Mouse (Mus musculus): ENCODE results near the gene Pced1a. TPM values are rescaled to one million over a fixed set of nuclear protein-coding genes. Genes with fewer than 3 reads are reported as not detected.

Gene Pced1a
- total and polyA plus RNA-seq, 3 experiments: 6.5 to 13.7 TPM; not detected in 1

DNA sequence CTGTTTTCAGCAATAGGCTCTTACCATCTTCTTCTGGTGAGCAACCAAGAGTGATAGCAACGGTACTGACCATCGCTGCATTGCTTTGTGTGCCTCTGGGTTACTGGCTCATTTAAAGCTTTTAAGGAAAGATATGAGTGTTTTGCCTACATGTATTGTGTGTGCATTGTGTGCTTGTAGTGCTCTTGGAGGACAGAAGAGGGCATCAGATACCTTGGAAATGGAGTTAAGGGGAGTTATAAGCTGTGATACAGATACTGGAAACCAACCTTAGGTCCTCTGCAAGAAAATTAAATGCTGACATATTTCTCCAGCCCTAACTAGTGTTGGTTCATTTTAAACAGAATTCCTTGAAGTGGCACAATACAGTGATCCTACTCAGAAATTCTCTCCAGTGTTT, 35.7 kb downstream of the Pced1a start:
- Histone ChIP-seq H3K27ac (ENCODE audit: control insufficient read depth, low read depth, low read length) (no peak overlapping the region), H3K36me3 (ENCODE audit: control insufficient read depth in 1 of 2, insufficient read depth in 2 of 2, low read length in 2 of 2) (peaks cover 0 to 5% of the 10 kb centered on the region in 2 experiments; a peak in 1 of 4 replicates), H3K9me3 (replicated peaks; ENCODE audit: insufficient read depth, low read length) (no peaks in the 10 kb centered on the region), H3K79me2 (ENCODE audit: control insufficient read depth, insufficient read depth, low read length, poor library complexity) (no peaks in the 10 kb centered on the region), H3K4me3 (ENCODE audit: control insufficient read depth in 1 of 2, insufficient read depth in 1 of 2, low read depth in 2 of 2, low read length in 2 of 2) (no peak overlapping the region), H3K9ac (ENCODE audit: control insufficient read depth, low read depth, low read length, poor library complexity, severe bottlenecking) (no peak overlapping the region), H3K27me3 (ENCODE audit: control insufficient read depth in 1 of 2, insufficient read depth in 2 of 2, low read length in 2 of 2) (peaks cover 1 to 3% of the 10 kb centered on the region in 2 experiments; a peak in 3 of 4 replicates), H3K4me1 (ENCODE audit: control insufficient read depth in 1 of 2, insufficient read depth in 2 of 2, low read length in 2 of 2) (peaks cover 0 to 6% of the 10 kb centered on the region in 2 experiments; a peak in 1 of 4 replicates)
- TF ChIP-seq RAD21 (IDR thresholded peaks at IDR 0.05; ENCODE audit: low read depth, low read length) (peak; percentile 83), TAL1 (IDR thresholded peaks at IDR 0.05; ENCODE audit: low read length) (no peak), SMC3 (IDR thresholded peaks at IDR 0.05; ENCODE audit: low read depth, low read length) (peak; percentile 85), MAX (IDR thresholded peaks at IDR 0.05; ENCODE audit: low read length) (no peak), CTCF (IDR thresholded peaks at IDR 0.05 in 2 of 3, conservative IDR thresholded peaks at IDR 0.05 in 1 of 3; ENCODE audit: control insufficient read depth in 1 of 3, insufficient read depth in 1 of 3, low read depth in 2 of 3, low read length in 3 of 3, poor library complexity in 1 of 3, severe bottlenecking in 1 of 3) (peak in 2 of 3 experiments; percentile 50 to 80; a peak in 4 of 6 replicates), ZC3H11A (IDR thresholded peaks at IDR 0.05; ENCODE audit: low read depth, low read length) (peak; percentile 87)
- DNase-seq (ENCODE audit: low read depth, low spot score): peak; percentile 76

DNA sequence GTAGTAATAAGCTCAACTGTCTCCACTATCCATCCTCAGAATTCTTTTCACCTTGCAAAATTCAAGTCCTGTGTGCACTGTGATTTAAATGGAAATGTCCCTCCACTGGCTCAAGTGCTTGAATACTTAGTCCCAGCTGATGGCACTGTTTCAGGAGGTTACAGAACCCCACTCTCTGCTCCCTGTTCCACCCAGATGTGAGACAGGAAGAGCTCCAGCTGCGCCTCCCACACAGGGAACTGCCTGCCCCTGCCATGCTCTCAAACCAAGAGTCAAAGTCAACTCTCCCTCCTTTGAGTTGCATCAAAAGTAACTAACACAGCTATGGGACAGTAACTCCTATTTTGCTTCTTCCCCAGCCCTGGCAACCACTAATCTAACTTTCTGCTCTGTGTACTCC, 38.3 kb downstream of the Pced1a start:
- Histone ChIP-seq H3K4me3 (ENCODE audit: control insufficient read depth in 1 of 2, insufficient read depth in 1 of 2, low read depth in 2 of 2, low read length in 2 of 2) (no peak overlapping the region), H3K27me3 (ENCODE audit: control insufficient read depth in 1 of 2, insufficient read depth in 2 of 2, low read length in 2 of 2) (peaks cover 3 to 5% of the 10 kb centered on the region in 2 experiments), H3K27ac (ENCODE audit: control insufficient read depth, low read depth, low read length) (no peak overlapping the region), H3K36me3 (ENCODE audit: control insufficient read depth in 1 of 2, insufficient read depth in 2 of 2, low read length in 2 of 2) (peaks cover 0 to 5% of the 10 kb centered on the region in 2 experiments; a peak in 1 of 4 replicates), H3K9me3 (replicated peaks; ENCODE audit: insufficient read depth, low read length) (no peaks in the 10 kb centered on the region), H3K9ac (ENCODE audit: control insufficient read depth, low read depth, low read length, poor library complexity, severe bottlenecking) (no peak overlapping the region), H3K4me1 (ENCODE audit: control insufficient read depth in 1 of 2, insufficient read depth in 2 of 2, low read length in 2 of 2) (peaks cover 0 to 6% of the 10 kb centered on the region in 2 experiments; a peak in 1 of 4 replicates), H3K79me2 (ENCODE audit: control insufficient read depth, insufficient read depth, low read length, poor library complexity) (no peaks in the 10 kb centered on the region)
- DNase-seq (ENCODE audit: low read depth, low spot score): no peak
- TF ChIP-seq MXI1 (IDR thresholded peaks at IDR 0.05; ENCODE audit: low read depth, low read length) (no peak), ELF1 (IDR thresholded peaks at IDR 0.05; ENCODE audit: low read depth, low read length) (no peak), ZKSCAN1 (IDR thresholded peaks at IDR 0.05; ENCODE audit: low read depth, low read length) (no peak), JUND (IDR thresholded peaks at IDR 0.05; ENCODE audit: low read depth, low read length) (no peak), BHLHE40 (IDR thresholded peaks at IDR 0.05; ENCODE audit: borderline replicate concordance, low read depth, low read length) (no peak), TCF12 (IDR thresholded peaks at IDR 0.05; ENCODE audit: low read depth, low read length) (no peak), E2F4 (IDR thresholded peaks at IDR 0.05; ENCODE audit: borderline replicate concordance, low read depth, low read length) (no peak)

GRCm38 (mm10) chr2:130383895-130384294, 40.6 kb downstream of the Pced1a start:
- H3K9me3 ChIP-seq (replicated peaks; ENCODE audit: insufficient read depth, low read length): no peaks in the 10 kb centered on the region
- no peaks in the 10 kb centered on the region for H3K36me3 ChIP-seq (ENCODE audit: control insufficient read depth in 1 of 2, insufficient read depth in 2 of 2, low read length in 2 of 2)
- H3K9ac ChIP-seq (ENCODE audit: control insufficient read depth, low read depth, low read length, poor library complexity, severe bottlenecking): no peak overlapping the region
- H3K27me3 ChIP-seq (ENCODE audit: control insufficient read depth in 1 of 2, insufficient read depth in 2 of 2, low read length in 2 of 2): peaks cover 6 to 11% of the 10 kb centered on the region in 2 experiments
- H3K4me3 ChIP-seq (ENCODE audit: control insufficient read depth in 1 of 2, insufficient read depth in 1 of 2, low read depth in 2 of 2, low read length in 2 of 2): no peak overlapping the region
- no peak overlapping the region for H3K27ac ChIP-seq (ENCODE audit: control insufficient read depth, low read depth, low read length)
- DNase-seq (ENCODE audit: low read depth, low spot score): no peak
- no peaks in the 10 kb centered on the region for H3K79me2 ChIP-seq (ENCODE audit: control insufficient read depth, insufficient read depth, low read length, poor library complexity)
- TF ChIP-seq KAT2A (conservative IDR thresholded peaks at IDR 0.05; ENCODE audit: low read depth, low read length) (no peak), TCF12 (IDR thresholded peaks at IDR 0.05; ENCODE audit: low read depth, low read length) (no peak), POLR2AphosphoS2 (IDR thresholded peaks at IDR 0.05; ENCODE audit: low read length) (no peak), MYB (IDR thresholded peaks at IDR 0.05; ENCODE audit: low read depth, low read length) (no peak), UBTF (IDR thresholded peaks at IDR 0.05; ENCODE audit: borderline replicate concordance, insufficient read depth, low read depth, low read length) (no peak), MAFK (IDR thresholded peaks at IDR 0.05; ENCODE audit: borderline replicate concordance, low read depth, low read length) (no peak), GABPA (IDR thresholded peaks at IDR 0.05; ENCODE audit: low read depth, low read length) (no peak), ELF1 (IDR thresholded peaks at IDR 0.05; ENCODE audit: low read depth, low read length) (no peak), MXI1 (IDR thresholded peaks at IDR 0.05; ENCODE audit: low read depth, low read length) (no peak), CHD2 (IDR thresholded peaks at IDR 0.05; ENCODE audit: low read length) (no peak), CHD1 (IDR thresholded peaks at IDR 0.05; ENCODE audit: low read depth, low read length) (no peak), POLR2AphosphoS5 (IDR thresholded peaks at IDR 0.05; ENCODE audit: borderline replicate concordance, low read depth, low read length) (no peak)
- H3K4me1 ChIP-seq (ENCODE audit: control insufficient read depth in 1 of 2, insufficient read depth in 2 of 2, low read length in 2 of 2): no peaks in the 10 kb centered on the region
